Mouse (Mus musculus) layer of hippocampus, adult 2 months (tissue): Measurements from ENCODE around the gene Gm525. TPM values are rescaled to one million over a fixed set of nuclear protein-coding genes. Genes with fewer than 3 reads are reported as not detected.

Experiments
- DNase-seq, 2 experiments: peaks; one replicate each; pipeline ENCODE4 v3.0.0; 2022; ENCODE audit warnings: low spot score in 2 of 2
- H3K27ac ChIP-seq: fragments of 200-600 bp; 2 replicates; pipeline ENCODE4 v1.8.1; 2022
- H3K4me3 ChIP-seq: fragments of 200-600 bp; 2 replicates; pipeline ENCODE4 v1.8.1; 2022; ENCODE audit warnings: mild to moderate bottlenecking
- CTCF ChIP-seq: fragments of 200-600 bp; conservative IDR thresholded peaks from 2 replicates; pipeline ENCODE4 v1.8.1; 2022; ENCODE audit warnings: antibody characterized with exemption, mild to moderate bottlenecking, moderate library complexity
- total RNA-seq, 2 experiments: library from RNA; stranded (reverse); gene quantifications; 2 replicates each; pipeline ENCODE4 v1.2.3; 2021

Gene Gm525
- total RNA-seq, 2 experiments from 2014 or later: not detected

- Histone ChIP-seq H3K27ac (no peak overlapping the region), H3K4me3 (no peak overlapping the region)
- TF ChIP-seq CTCF: no peak
- DNase-seq: no peak
Observed at GRCm38 (mm10) chr11:89046021-89046420, 27.6 kb upstream of the Gm525 start.

GRCm38 (mm10) chr11:89051767-89052166 is 21.9 kb upstream of the Gm525 start:
- no peak overlapping the region for H3K27ac ChIP-seq
- no peak for TF ChIP-seq CTCF
- no peak for DNase-seq
- H3K4me3 ChIP-seq: no peak overlapping the region

GRCm38 (mm10) chr11:89055931-89056690 is 17.5 kb upstream of the Gm525 start:
- peak in 1 of 2 experiments; percentile 13 for DNase-seq
- peak overlapping the region; percentile 23; the same call in 1 of the 2 replicates for H3K4me3 ChIP-seq
- TF ChIP-seq CTCF: no peak
- H3K27ac ChIP-seq: peak overlapping the region; percentile 41; the same call in 1 of the 2 replicates

- peak; percentile 71 for TF ChIP-seq CTCF
- H3K27ac ChIP-seq: no peak overlapping the region
- DNase-seq: no peak
- H3K4me3 ChIP-seq: peak overlapping the region; percentile 87
Observed at GRCm38 (mm10) chr11:89058515-89059270, 14.9 kb upstream of the Gm525 start.

DNA sequence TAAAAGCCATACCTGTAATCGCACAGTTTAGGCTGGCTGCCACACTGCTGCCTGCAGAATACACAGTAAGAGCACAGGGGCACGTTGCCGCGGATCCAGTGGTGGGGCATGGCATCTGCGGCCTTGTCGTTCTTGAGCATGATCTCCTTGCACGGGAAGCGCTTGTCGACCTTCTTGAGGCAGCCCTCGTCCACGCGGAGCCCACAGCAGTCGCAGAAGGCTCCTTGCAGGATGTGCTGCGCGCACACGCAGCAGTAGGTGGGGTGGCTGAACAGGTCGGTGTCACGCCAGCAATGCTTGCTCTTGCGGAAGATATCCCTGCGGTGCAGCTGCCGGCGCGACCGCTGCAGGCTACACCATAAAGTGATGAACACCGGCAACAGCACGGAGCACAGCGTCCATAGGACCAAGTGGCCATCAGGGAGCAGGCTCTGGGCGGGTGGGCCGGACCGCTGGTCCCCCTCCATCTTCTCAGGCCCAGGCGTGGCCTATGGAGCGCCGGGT is 13.7 kb upstream of the Gm525 start:
- TF ChIP-seq CTCF: 0 out of 2 replicates have a peak, but pooled peaks have one; percentile 2
- H3K4me3 ChIP-seq: peak overlapping the region; percentile 87
- DNase-seq: no peak
- peak overlapping the region; percentile 90 for H3K27ac ChIP-seq

GRCm38 (mm10) chr11:89060423-89061089 is 13.1 kb upstream of the Gm525 start:
- TF ChIP-seq CTCF: no peak
- Histone ChIP-seq H3K4me3 (peak overlapping the region; percentile 87), H3K27ac (peak overlapping the region; percentile 90)
- DNase-seq: peak; percentile 93

DNA sequence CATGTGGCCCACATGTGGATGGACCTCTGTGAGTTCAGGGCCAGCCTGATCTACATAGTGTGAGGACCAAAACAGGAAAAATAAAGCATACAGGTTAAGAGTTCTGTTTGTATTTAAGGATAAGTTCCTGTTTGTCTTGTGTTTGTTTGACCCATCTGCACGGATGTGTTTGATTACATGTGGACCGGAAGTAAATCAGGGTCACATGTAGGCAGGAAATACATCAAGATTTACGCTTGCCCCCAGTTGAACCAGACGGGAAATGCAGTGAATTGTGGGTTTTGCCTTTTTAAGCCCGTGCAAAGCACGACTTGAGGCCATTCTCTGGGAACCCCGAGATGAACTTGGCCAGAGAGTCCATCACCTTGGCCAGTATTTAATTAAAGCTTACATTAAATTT is 12.3 kb upstream of the Gm525 start:
- no peak for DNase-seq
- no peak for TF ChIP-seq CTCF
- no peak overlapping the region for H3K4me3 ChIP-seq
- H3K27ac ChIP-seq: no peak overlapping the region

DNA sequence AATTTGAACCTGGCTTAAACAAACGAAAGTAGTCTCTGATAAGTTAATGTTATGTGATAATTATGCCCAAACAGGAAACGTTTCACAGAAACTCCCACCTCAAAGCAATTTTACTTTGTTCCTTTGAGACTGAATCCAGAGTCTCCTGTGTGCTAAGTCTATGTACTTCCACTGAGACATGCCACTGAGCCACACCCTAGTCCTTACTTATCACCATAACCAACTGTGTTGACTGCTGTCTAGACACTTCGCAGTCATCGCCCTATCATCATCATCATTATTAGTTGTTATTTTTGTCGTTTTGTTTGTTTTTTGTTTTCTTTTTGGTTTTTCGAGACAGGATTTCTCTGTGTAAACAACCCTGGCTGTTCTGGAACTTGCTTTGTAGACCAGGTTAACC is 9.3 kb upstream of the Gm525 start:
- DNase-seq: no peak
- Histone ChIP-seq H3K4me3 (no peak overlapping the region), H3K27ac (no peak overlapping the region)
- no peak for TF ChIP-seq CTCF

- no peak for DNase-seq
- TF ChIP-seq CTCF: peak; percentile 67
- Histone ChIP-seq H3K27ac (no peak overlapping the region), H3K4me3 (no peak overlapping the region)
Observed at GRCm38 (mm10) chr11:89065297-89065696, 8.3 kb upstream of the Gm525 start.

DNA sequence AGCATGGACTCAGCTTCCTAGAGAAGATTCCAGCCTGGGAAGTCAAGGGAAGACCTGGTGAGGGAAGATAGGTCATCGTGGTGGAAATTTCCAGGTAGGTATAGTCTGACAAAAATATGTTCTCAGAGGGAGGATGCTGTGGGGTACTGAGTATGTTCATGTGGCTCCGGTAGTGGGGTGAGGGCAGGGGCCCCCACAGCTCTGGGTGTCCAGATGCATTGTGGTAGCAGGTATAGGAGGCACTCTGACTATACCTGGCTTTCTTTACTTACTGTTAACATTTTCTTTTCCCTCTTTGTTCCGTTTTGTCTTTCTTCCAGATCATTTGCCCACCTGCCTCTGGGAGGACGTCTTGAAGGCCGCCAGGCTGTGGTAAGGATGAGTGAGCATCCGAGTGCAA is 7.5 kb upstream of the Gm525 start:
- DNase-seq: no peak
- no peak for TF ChIP-seq CTCF
- no peak overlapping the region for H3K27ac ChIP-seq
- no peak overlapping the region for H3K4me3 ChIP-seq

GRCm38 (mm10) chr11:89066750-89067149 is 6.9 kb upstream of the Gm525 start, which contains the start of gene Dgke:
Gene Dgke (minus strand): TSS chr11:89066850.
- TF ChIP-seq CTCF: no peak
- Histone ChIP-seq H3K4me3 (no peak within 1 kb of the TSS), H3K27ac (no peak within 1 kb of the TSS)
- no peak for DNase-seq

- Histone ChIP-seq H3K4me3 (no peak overlapping the region), H3K27ac (no peak overlapping the region)
- no peak for DNase-seq
- no peak for TF ChIP-seq CTCF
Observed at GRCm38 (mm10) chr11:89067301-89067822, 6.3 kb upstream of the Gm525 start.
